ENCODE assay signal across 9 mouse cellular contexts in genomic region chr12:4201454-4202200, GRCm38 (mm10). TPM values are rescaled to one million over a fixed set of nuclear protein-coding genes. Genes with fewer than 3 reads are reported as not detected.
DNase-seq lines count a peak whose midpoint lies in the region.
"Had no signal": no experiment of that assay in that cellular context is flagged by ENCODE, and none has a peak within 500 bp of the region (broad histone marks: within the 10 kb centered on the region; RNA-seq: fewer than 3 reads in every experiment).

No protein-coding gene starts in this region.

- intact Hi-C loops in left cerebral cortex, postnatal 25 days (cut with DNase I) = no loop called here

- DNase-seq in layer of hippocampus, adult 9-11 months = peak; percentile 68
- no peak for DNase-seq in layer of hippocampus, adult 9-10 months (ENCODE audit: low spot score)
- DNase-seq in adrenal gland, postnatal 14 days = peak; percentile 46
- DNase-seq in gastrocnemius, adult 8-10 months (ENCODE audit: low spot score in 2 of 2) = peak; percentile 52 to 61
- DNase-seq in left cerebral cortex, postnatal 25 days (ENCODE audit: low spot score in 2 of 2) = peak; percentile 62 to 93
- DNase-seq in thymus, postnatal 36 days = no peak
- no peak for DNase-seq in ovary, postnatal 36 days (ENCODE audit: low spot score)
- DNase-seq: kidney, adult 8-10 months; liver had no signal

RNA-seq across cellular contexts. Expression of gene Ptrhd1, which starts 32.2 kb away (rescaled TPM):
- 6.2 and 6.5 TPM in 2 replicates for total RNA-seq in adrenal gland, postnatal 14 days (2021)
- 1 to 10 TPM; 5.1 to 7.8 (median 6.0) TPM for total RNA-seq in gastrocnemius, adult 8-10 months (2022)
- total RNA-seq in left cerebral cortex, postnatal 25 days (2021) = 10 to 100 TPM in 1 of 2 experiments, 1 to 10 TPM in 1; 9.3 to 10.2 TPM

RNA-seq across cellular contexts. Expression of gene Cenpo, which starts 32.5 kb away (rescaled TPM):
- 10.0 and 11.6 TPM in 2 replicates for total RNA-seq in adrenal gland, postnatal 14 days (2021)
- 1 to 10 TPM; 1.3 to 2.6 (median 2.0) TPM for total RNA-seq in gastrocnemius, adult 8-10 months (2022)
- 1 to 10 TPM; 4.5 to 4.6 TPM for total RNA-seq in left cerebral cortex, postnatal 25 days (2021)

Comparison
In these comparisons a context has a peak if more than half of its experiments do, and no peak if none do; other contexts are left out.
1. DNase-seq: peak in layer of hippocampus, adult 9-11 months (single experiment), adrenal gland, postnatal 14 days (single experiment), gastrocnemius, adult 8-10 months (2 of 2) and left cerebral cortex, postnatal 25 days (2 of 2); none in layer of hippocampus, adult 9-10 months (single experiment), thymus, postnatal 36 days (0 of 2) and ovary, postnatal 36 days (single experiment).